Mouse (Mus musculus): ENCODE measurements around the gene Kdm6b. TPM values are rescaled to one million over a fixed set of nuclear protein-coding genes. Genes with fewer than 3 reads are reported as not detected.

Kdm6b gene
- polyA plus RNA-seq, 1 experiment from 2014 or later: 21.6 TPM

GRCm38 (mm10) chr11:69404595-69405396 lies 8.7 kb downstream of the Kdm6b start:
- 0 out of 2 replicates have a peak, but pooled peaks cover 3% of the 10 kb centered on the region for H3K27me3 ChIP-seq (replicated peaks)
- H3K4me2 ChIP-seq: no peak overlapping the region
- H3K9ac ChIP-seq: no peak overlapping the region
- no peaks in the 10 kb centered on the region for H3K9me3 ChIP-seq
- ATAC-seq (ENCODE audit: extremely low read depth, insufficient number of reproducible peaks, low FRiP score, low TSS enrichment): no peak
- H3K27ac ChIP-seq (replicated peaks): no peak overlapping the region
- H3K36me3 ChIP-seq: peaks cover 84% of the 10 kb centered on the region
- no peak overlapping the region for H3K4me3 ChIP-seq
- WGBS: 89% methylated on average over 24 of the region's 24 CpGs
- peaks cover 31% of the 10 kb centered on the region for H3K4me1 ChIP-seq

DNA sequence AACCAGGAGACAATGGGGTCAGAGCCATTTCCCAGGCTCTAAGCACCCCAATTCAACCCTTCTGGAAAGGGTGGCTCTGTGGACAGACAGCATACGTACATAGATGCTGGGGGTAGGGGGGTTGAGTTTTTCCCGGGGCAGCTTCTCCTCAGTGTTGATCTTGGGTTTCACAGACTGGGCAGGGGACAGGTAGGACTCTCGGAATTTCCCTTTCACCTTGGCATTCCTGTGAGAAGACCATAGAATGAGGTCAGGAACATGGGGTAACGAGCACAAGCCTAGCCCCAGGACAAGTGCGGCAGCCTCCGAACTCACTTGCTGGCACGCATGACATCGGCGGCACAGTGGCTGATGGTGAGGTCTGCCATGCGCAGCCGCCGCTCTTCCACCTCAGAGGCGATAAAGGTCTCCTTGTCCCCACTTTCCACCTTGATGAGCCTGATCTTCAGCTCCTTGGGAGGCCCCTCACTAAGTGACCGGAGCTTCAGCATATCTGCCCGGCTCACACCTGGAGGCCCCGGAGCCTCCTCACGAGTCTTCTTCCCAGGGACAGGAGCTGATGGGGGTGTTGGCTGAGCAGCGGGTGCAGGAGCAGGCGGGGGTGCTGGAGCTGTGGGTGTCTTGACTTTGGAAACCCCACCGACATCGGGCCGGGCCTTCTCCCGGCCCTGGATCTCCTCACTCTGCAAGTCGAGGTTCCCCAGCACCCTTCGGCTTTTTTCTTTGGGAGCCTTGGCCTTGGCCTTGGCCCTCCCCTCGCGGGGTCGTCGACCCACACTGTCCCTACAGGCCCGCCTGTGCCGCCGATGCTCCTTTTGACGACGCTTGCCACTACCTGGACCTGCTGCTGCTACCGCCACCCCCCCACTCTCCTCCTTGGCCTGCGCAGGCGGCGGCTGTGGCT lies 9.5 kb downstream of the Kdm6b start:
- H3K4me3 ChIP-seq: no peak overlapping the region
- WGBS: 89% methylated on average over 37 of the region's 38 CpGs
- peaks cover 91% of the 10 kb centered on the region for H3K36me3 ChIP-seq
- H3K27ac ChIP-seq (replicated peaks): no peak overlapping the region
- no peaks in the 10 kb centered on the region for H3K9me3 ChIP-seq
- no peak for ATAC-seq (ENCODE audit: extremely low read depth, insufficient number of reproducible peaks, low FRiP score, low TSS enrichment)
- H3K4me1 ChIP-seq: peaks cover 39% of the 10 kb centered on the region
- H3K4me2 ChIP-seq: no peak overlapping the region
- H3K9ac ChIP-seq: no peak overlapping the region
- H3K27me3 ChIP-seq (replicated peaks): 0 out of 2 replicates have a peak, but pooled peaks cover 4% of the 10 kb centered on the region

DNA sequence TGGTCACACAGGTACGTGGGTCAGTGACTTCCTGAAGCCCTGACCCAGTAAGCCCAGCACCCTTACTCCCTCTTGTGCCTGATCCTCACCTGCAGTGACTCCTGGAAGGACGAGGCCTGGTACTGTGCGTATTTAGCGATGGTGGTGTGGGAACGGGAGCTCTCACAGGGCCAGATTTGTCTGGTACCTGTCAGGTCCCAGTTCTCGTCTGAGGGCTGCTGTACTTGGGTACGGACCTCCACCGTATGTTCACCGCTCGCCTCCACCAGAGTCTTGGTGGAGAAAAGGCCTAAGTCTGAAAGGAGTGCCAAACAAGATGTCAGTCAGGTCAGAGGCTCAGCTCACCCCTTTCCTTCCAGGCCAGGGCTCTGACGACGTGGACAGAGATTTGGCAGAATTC lies 11.5 kb downstream of the Kdm6b start:
- Histone ChIP-seq H3K4me1 (peaks cover 46% of the 10 kb centered on the region), H3K36me3 (peaks cover 81% of the 10 kb centered on the region), H3K4me2 (no peak overlapping the region), H3K27me3 (replicated peaks) (0 out of 2 replicates have a peak, but pooled peaks cover 4% of the 10 kb centered on the region), H3K9ac (no peak overlapping the region), H3K4me3 (no peak overlapping the region), H3K27ac (replicated peaks) (no peak overlapping the region), H3K9me3 (no peaks in the 10 kb centered on the region)
- 88% methylated on average over 12 of the region's 12 CpGs for WGBS
- ATAC-seq (ENCODE audit: extremely low read depth, insufficient number of reproducible peaks, low FRiP score, low TSS enrichment): no peak

GRCm38 (mm10) chr11:69401210-69401637 lies 12.3 kb downstream of the Kdm6b start:
- Histone ChIP-seq H3K4me3 (no peak overlapping the region), H3K36me3 (peaks cover 73% of the 10 kb centered on the region)
- ATAC-seq (ENCODE audit: extremely low read depth, insufficient number of reproducible peaks, low FRiP score, low TSS enrichment): no peak

GRCm38 (mm10) chr11:69400083-69400850 lies 13.2 kb downstream of the Kdm6b start:
- H3K9me3 ChIP-seq: no peaks in the 10 kb centered on the region

More at GRCm38 (mm10) chr11:69401210-69401637, 12.3 kb downstream of the Kdm6b start:
- peaks cover 54% of the 10 kb centered on the region for H3K4me1 ChIP-seq
- no peak overlapping the region for H3K27ac ChIP-seq (replicated peaks)
- H3K4me2 ChIP-seq: no peak overlapping the region; the same call in 1 of the 2 replicates
- H3K27me3 ChIP-seq (replicated peaks): 0 out of 2 replicates have a peak, but pooled peaks cover 4% of the 10 kb centered on the region
- H3K9ac ChIP-seq: no peak overlapping the region
- WGBS: 15% methylated on average over 22 of the region's 22 CpGs
- H3K9me3 ChIP-seq: no peaks in the 10 kb centered on the region

DNA sequence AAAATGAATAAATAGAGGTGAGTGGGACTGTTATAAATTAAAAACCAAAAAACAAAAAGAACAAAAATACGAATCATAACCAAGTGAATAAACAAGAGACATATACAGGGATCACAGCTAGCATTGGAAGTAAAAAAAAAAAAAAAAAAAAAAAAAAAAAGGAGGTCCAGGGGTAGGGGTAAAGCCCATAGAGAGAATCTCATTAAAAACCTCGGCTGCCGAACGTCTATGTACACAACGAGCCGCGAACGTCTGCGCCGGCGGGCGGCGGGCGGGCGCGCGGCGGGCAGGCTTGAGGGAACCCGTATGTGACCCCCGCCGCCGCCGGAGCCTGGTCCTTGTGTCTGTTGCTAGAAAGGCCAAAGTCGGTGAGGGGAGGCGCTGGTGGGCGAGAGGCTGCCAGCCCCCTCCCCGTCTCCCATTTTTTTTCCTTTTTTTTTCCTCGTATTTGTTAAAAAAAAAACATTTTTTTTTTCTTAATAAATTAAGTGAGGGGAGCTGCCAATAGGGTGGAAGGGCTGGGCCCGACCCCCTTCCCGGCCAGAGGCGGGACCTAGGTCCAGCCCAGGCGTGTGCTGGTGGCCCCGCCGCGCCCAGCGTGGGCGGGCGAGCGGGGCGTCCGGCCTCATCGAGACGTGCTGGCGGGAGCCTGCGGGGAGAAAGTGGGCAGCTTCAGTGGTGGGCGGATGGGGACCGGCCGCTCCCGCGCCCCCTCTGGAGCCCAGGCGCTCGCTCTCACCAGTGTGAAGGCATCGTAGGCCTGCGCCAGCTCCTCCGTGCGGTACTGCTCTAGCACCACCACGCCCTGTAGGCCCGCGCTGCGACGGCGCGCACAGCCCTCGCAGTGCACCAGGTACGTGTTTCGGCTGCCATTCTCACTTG lies 14.0 kb downstream of the Kdm6b start:
- 30% methylated on average over 66 of the region's 66 CpGs for WGBS
- Histone ChIP-seq H3K4me2 (peak overlapping the region; percentile 91), H3K27ac (replicated peaks) (no peak overlapping the region), H3K9me3 (no peaks in the 10 kb centered on the region), H3K4me1 (peaks cover 56% of the 10 kb centered on the region), H3K9ac (peak overlapping the region; percentile 95), H3K27me3 (replicated peaks) (0 out of 2 replicates have a peak, but pooled peaks cover 4% of the 10 kb centered on the region), H3K36me3 (peaks cover 55% of the 10 kb centered on the region), H3K4me3 (peak overlapping the region; percentile 11; the same call in 1 of the 2 replicates)
- no peak for ATAC-seq (ENCODE audit: extremely low read depth, insufficient number of reproducible peaks, low FRiP score, low TSS enrichment)

More at GRCm38 (mm10) chr11:69400083-69400850, 13.2 kb downstream of the Kdm6b start:
- peaks cover 56% of the 10 kb centered on the region for H3K4me1 ChIP-seq
- 67% methylated on average over 25 of the region's 25 CpGs for WGBS
- peak overlapping the region; percentile 66 for H3K9ac ChIP-seq
- 0 out of 2 replicates have a peak overlapping the region, but pooled peaks have one; percentile 11 for H3K4me3 ChIP-seq
- no peak for ATAC-seq (ENCODE audit: extremely low read depth, insufficient number of reproducible peaks, low FRiP score, low TSS enrichment)
- H3K27me3 ChIP-seq (replicated peaks): 0 out of 2 replicates have a peak, but pooled peaks cover 4% of the 10 kb centered on the region
- peaks cover 63% of the 10 kb centered on the region for H3K36me3 ChIP-seq
- H3K4me2 ChIP-seq: peak overlapping the region; percentile 91
- H3K27ac ChIP-seq (replicated peaks): no peak overlapping the region

DNA sequence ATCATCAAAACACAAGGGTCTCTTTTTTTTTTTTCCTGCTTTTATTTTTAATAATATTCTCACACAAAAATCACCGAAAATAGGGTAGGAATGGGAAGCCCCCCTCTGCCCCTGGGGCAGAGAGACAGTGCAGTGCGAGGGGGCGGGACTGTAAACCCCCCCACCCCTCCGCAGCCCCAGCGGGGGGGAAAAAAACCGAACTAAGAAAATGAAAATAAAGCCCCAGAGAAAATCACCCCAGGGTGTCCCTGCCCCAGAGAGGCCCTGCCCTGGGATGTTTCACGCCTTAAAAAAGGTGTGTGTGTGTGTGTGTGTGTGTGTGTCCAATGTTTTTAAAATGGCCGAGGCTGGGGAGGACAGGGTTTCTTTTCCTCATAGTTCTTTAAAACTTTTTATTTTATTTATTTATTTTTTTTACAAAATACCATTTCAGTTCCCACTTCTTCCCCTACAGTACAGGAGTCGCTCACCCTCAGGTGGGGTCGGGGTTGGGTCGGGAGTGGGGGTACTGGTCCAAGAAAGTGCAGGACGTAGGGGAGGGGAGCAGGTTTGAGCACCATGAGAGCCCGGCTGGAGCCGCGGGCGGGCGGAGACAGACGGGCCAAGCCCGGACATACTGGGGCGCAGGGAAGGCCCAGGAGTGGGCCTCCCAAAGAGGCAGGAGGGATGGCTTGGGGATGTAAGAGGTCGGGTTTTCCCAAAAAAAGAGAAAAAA lies 14.8 kb downstream of the Kdm6b start:
- 18% methylated on average over 21 of the region's 21 CpGs for WGBS
- peaks cover 60% of the 10 kb centered on the region for H3K4me1 ChIP-seq

DNA sequence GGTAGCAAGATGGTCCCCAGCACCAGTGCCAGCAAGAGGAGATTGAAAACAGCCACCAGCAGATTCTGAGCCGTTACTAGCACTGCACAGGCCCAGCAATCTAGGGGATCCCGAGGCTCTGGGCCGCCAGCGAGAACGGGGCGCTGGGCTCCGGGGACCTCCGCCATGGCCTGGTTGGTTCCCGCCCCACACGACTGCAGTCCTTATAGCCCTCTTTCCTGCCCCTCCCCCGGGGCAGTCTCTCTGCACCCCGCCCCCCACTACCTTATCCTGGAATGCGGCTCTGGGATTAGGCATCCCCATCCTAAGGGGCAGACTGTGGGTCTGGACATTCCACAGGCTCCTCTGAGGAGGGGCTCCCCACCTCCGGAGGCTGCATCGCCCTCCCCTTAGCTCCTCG lies 15.4 kb downstream of the Kdm6b start, which contains the start of gene Tmem88:
TSS of gene Tmem88 (minus strand) at position 176 of the 400 bp plus-strand sequence.
- H3K9ac ChIP-seq: peak within 1 kb of the TSS; percentile 95
- peak within 1 kb of the TSS; percentile 98 for H3K27ac ChIP-seq (replicated peaks)
- WGBS: 3% methylated on average over 15 of the region's 16 CpGs
- H3K27me3 ChIP-seq (replicated peaks): 0 out of 2 replicates have a peak, but pooled peaks cover 4% of the 10 kb centered on the region
- no peak for ATAC-seq (ENCODE audit: extremely low read depth, insufficient number of reproducible peaks, low FRiP score, low TSS enrichment)
- no peaks in the 10 kb centered on the region for H3K9me3 ChIP-seq
- H3K36me3 ChIP-seq: peaks cover 41% of the 10 kb centered on the region
- H3K4me2 ChIP-seq: peak within 1 kb of the TSS; percentile 91
- H3K4me3 ChIP-seq: peak within 1 kb of the TSS; percentile 78
- peaks cover 60% of the 10 kb centered on the region for H3K4me1 ChIP-seq

More for the DNA sequence above, 14.8 kb downstream of the Kdm6b start:
- Histone ChIP-seq H3K4me3 (peak overlapping the region; percentile 78), H3K27me3 (replicated peaks) (0 out of 2 replicates have a peak, but pooled peaks cover 4% of the 10 kb centered on the region), H3K9me3 (no peaks in the 10 kb centered on the region), H3K36me3 (peaks cover 47% of the 10 kb centered on the region), H3K27ac (replicated peaks) (peak overlapping the region; percentile 98), H3K4me2 (peak overlapping the region; percentile 91), H3K9ac (peak overlapping the region; percentile 95)
- ATAC-seq (ENCODE audit: extremely low read depth, insufficient number of reproducible peaks, low FRiP score, low TSS enrichment): no peak

GRCm38 (mm10) chr11:69397581-69398057 lies 15.9 kb downstream of the Kdm6b start:
- WGBS: 4% methylated on average over 24 of the region's 24 CpGs
- Histone ChIP-seq H3K4me3 (peak overlapping the region; percentile 78), H3K4me1 (peaks cover 60% of the 10 kb centered on the region), H3K4me2 (peak overlapping the region; percentile 91), H3K9me3 (no peaks in the 10 kb centered on the region), H3K36me3 (peaks cover 37% of the 10 kb centered on the region), H3K27ac (replicated peaks) (peak overlapping the region; percentile 98), H3K9ac (peak overlapping the region; percentile 95), H3K27me3 (replicated peaks) (0 out of 2 replicates have a peak, but pooled peaks cover 4% of the 10 kb centered on the region)
- ATAC-seq (ENCODE audit: extremely low read depth, insufficient number of reproducible peaks, low FRiP score, low TSS enrichment): no peak
